Mouse (Mus musculus) MEL-GATA-1-ER (cell line): ENCODE measurements around the gene Hist4h4.
A peak's percentile ranks its signal among the peaks of the same experiment; 100 is the strongest.
"Not testable (repeated sequence)": the region's sequence is repeated elsewhere in the genome, so short reads cannot be mapped to it uniquely, and the experiment has no call there.

Source experiments
- DNase-seq: peaks from one replicate; pipeline ENCODE4 v3.0.0-alpha.2; 2012; ENCODE audit warnings: low read depth; ENCODE audit errors: extremely low read depth

Gene Hist4h4

DNA sequence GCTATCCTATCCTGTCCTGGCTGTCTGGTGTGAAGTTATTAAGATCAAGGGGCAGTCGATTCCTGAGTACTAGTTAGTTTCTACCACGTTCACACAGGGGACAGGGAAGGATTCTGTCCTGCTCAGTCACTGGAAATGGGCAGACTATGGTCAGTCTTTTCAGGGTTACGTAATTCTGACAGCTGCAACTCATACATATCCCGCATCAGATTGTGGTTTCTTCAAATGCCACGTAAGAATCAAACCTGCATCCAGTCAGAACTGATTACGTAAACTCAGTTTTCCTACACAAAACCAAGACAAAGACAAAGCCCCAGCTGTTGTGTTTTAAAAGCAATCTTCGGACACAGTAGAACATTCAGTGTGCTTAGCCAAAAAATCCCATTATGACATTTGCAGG lies 11.2 kb upstream of the Hist4h4 start:
- no peak for DNase-seq

DNA sequence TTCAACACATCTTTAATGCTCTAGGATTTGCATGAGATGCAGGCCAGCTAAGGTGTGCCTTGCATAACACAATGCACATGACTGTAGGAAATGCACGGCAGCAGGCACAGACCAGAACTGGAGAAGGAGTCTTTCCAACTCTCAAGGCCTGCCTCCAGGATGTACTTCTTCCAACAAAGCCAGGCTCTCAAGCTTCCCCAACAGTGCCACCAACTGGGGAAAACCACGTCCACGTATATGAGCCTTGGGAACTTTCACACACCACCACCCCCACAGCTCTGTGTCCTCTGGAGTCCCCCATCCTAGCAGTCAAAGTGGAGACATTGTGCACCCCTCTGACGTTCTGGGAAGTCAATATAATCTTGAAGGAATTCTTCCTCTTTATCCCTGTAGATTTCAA lies 8.9 kb upstream of the Hist4h4 start:
- DNase-seq = no peak

DNA sequence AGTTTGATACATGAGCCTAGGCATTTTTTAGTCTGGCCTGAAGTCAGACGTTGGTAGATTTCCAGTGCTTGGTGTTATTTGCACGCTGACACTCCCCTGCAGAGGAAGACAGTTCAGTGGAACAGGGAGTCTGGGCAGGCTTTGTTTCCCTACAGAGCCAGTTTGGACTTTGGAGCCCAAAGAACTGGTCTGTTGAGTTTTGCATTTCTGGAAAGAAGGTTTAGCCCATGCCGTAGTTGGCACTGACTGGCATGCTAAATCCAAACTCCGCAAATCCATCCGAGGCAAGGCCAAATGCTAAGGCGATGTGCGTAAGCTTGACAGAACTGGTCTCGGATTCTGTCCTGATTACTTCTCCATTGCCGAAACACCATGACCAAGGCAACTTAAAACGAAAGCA lies 7.0 kb upstream of the Hist4h4 start:
- no peak for DNase-seq

DNA sequence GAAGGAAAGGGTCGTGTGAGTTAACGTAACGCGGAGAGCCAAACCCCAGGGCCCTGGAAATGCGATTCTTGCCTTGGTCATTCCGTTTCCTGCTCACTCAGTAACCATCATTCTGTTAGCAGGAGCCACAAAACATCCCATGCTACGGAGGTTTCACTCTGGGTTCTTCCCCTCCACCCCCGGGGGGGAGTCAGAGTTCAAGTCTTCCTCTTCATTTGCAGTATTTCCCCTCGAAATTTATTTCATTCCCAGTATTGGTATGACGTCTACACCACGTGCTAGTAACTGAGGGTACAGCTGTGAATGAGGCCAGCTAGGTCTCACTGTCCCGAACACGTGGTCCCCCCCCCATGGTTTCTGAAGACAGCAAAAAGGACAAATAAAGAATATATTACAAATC lies 5.5 kb upstream of the Hist4h4 start:
- DNase-seq = no peak

DNA sequence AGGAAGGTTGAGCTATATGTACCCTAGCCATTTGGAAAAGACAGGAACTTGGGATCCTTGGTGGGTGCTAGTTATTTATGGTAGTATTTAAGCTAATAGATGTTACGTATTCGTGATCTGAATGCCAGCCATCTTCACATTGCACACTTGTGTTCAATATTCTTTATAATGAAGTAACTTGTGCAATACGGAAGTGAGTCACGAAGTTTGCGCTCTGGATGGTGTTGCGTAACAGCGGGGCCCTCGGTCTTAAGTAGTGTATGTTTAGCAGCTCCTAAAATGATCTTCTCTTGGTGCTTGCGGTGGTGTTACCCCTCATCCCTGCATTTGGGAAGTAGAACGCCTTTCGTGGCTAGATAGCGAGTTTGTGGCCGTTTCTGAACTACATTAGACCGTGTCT lies 4.9 kb upstream of the Hist4h4 start:
- DNase-seq = peak; percentile 83

DNA sequence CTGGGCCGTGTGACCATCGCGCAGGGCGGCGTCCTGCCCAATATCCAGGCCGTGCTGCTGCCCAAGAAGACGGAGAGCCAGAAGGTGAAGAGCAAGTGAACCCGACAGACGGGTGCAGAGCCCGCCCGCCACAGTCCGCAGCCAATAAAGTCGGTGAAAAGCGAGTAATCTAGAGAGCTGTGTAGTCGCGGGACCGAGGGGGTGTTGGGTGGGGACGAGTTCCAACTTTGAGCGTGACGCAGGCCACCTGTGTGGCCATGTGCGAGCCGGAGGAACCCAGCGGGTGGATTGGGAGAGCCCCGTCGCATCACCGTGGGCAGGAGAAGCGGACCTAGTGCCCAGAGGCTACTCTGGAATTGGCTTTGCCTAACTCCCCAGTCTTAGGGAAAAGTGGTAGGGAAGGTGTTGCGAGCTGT lies 4.4 kb upstream of the Hist4h4 start:
- no peak for DNase-seq

DNA sequence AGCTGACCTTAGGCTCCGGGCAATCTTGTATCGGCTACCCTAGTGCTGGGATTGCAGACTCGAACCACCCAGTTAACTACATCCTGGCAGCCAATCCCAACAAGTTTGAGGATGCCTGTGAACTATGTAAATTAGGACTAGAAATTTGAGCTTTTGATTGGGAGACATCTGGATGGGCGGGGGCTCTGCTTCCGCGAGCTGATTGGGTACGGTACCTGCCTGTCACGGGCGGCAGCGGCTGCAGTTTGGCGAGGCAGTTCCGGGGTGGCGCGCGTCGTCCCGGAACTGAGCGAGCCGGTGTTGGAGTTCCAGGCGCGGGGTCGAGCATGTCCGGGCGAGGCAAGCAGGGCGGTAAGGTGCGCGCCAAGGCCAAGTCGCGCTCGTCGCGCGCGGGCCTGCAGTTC lies 3.8 kb upstream of the Hist4h4 start, which contains the start of gene H2afj:
TSS of gene H2afj (plus strand) at position 231 of the 404 bp plus-strand sequence.
- peak; percentile 95 for DNase-seq

DNA sequence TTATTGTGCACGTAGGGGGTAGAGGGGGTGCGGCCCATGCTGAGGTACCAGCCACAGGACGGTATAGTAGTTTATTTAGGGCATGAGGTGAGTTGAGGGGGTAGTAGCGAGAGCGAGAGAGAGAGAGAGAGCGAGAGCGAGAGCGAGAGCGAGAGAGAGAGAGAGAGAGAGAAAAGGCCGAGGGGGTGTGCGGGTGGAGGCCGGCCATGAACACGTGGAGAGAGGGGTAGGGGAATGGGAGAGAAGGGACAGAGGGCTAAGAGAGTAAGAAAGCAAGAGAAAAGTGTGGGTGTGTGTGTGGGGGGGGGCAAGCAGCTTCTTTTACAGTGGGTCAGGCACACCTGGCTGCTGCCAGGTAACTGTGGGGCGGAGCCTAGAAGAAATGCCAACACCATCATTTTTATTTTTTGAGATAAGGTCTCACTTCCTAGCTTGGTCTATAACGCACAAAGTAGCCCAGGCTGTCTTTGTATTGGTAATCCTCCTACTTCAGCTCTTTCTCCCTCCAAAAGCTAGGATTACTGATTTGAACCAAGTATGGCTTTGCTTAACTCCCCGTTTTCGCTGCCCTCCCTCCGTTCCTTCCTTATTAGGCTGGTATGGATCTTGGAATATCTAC lies 3.3 kb upstream of the Hist4h4 start:
- DNase-seq = no peak

DNA sequence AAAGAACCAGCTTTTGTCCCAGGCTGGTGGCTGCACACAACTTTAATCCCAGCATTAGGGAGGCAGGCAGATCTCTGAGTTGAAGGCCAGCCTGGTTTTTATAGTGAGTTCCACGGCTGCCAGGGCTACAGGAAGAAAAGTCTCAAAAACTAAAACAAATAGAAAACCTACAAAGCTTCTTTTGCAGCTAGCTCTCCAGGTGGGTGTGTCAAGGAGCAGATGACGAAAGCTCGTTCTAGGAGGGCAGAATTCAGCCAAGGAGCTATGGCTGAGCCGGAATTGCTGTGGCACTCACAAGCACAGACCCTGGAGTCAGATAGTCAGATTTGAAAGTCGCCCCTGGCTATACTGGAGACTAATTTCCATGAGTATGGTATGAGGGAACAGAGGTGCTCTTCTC lies 2.6 kb upstream of the Hist4h4 start:
- no peak for DNase-seq

DNA sequence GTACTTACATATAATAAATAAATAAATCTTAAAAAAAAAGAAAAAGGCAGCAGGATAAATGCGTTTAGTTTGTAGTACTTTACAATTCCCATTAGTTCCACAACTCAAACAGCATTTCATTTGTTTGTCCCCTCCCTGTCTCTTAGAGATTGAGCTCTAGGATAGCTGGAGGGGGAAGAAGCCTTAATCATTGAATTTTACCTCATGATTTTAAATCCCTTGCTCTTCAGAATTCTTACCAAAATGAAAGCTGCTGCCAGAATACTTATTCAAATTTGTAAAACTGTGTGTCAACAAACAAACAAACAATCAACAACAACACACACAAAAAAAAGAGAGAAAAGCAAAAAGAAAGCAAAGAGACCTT lies 1.2 kb upstream of the Hist4h4 start:
- no peak for DNase-seq

DNA sequence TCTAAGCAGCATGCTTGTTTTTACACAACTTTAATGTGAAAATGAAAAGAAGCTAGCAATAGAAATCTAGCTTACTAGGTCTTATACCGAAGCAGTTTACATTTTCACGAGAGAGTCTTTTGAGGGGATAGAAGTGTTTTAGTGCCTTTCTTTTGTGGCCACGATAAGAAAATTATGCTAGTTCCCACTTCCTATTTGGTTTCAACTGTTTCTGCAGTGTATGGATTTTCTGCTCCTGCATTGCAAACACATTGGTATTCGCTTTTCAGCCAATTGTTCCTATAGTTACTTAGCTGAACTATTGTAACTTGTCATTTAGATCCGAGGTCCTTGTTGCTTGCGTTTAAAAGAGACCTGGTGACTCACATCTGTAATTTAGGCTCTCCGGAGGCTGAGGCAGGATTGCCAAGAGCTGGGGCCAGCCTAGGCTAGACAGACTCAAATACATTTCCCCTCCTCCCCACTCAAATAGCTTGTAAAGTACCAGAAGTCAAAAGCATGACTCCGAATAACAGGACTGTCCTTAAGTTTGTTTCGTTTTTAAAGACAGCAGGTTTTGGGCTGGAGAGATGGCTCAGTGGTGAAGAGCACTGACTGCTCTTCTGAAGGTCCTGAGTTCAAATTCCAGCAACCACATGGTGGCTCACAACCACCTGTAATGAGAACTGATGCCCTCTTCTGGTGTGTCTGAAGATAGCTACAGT lies 642 bp upstream of the Hist4h4 start:
- DNase-seq = peak; percentile 79

DNA sequence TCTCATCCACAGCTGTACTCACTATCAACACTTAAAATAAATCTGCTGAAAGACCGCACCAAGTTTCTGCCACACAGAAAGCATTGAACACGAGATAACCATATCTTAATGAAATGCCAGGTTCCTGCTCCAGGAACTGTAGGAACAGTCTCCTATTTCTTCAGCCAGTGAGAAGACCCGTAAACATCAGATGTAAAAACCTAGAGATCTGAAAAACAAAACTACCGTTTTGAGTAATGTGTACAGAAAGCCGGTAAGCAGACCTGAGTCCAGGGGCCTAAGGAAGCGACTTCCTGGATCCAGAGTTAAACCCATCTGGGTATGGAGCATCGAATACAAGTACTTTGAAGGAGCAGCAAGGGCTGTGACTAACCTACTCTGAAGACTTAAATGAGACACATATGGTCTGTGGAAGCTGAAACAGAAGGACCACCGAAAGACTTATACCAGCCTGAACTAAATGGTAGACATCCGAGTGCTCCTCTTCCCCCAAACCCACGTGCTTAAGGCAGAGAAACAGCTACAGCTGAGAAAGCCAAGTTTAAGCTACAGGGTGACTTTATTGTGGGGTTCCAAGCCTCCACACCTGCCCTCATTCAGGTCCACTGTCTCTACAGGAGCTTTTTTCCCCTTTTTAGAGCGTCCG lies 999 bp downstream of the Hist4h4 start:
- peak; percentile 53 for DNase-seq

DNA sequence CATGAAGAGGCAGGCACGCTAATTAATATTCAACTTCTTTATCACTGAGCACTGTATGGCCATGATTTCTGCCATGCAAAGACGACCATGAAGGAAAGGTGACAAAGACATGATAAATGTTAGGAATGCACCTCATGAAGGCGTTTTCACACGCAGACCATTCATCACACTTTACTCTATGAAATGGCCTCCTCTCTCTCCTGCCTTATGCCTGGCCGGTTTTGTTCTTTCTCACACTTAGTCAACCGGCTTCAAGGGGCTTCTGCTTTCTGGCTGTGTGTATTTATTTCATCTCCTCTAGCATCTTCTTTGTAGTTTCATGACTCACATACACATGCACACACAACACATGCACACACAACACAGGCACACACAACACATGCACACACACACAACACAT lies 2.9 kb downstream of the Hist4h4 start:
- DNase-seq = no peak

DNA sequence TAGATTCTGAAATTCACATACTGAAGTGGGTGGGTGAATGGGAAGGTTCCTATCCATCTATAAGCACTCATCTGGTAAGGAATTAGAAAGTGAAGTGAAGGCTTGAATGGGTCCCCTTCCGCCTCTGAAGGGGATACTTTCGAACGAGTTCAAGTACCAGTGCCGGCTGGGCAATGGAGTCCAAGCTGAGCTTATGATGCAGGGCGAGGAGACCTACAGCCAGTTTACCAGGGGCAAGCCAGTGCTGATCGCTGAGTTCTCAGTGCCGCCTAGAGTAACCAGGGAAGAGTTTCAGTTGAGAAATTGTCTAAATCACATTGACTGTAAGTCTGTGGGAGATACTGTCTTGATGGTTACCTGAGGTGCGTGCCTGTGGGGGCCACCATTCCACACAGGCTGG lies 3.5 kb downstream of the Hist4h4 start:
- DNase-seq = no peak

DNA sequence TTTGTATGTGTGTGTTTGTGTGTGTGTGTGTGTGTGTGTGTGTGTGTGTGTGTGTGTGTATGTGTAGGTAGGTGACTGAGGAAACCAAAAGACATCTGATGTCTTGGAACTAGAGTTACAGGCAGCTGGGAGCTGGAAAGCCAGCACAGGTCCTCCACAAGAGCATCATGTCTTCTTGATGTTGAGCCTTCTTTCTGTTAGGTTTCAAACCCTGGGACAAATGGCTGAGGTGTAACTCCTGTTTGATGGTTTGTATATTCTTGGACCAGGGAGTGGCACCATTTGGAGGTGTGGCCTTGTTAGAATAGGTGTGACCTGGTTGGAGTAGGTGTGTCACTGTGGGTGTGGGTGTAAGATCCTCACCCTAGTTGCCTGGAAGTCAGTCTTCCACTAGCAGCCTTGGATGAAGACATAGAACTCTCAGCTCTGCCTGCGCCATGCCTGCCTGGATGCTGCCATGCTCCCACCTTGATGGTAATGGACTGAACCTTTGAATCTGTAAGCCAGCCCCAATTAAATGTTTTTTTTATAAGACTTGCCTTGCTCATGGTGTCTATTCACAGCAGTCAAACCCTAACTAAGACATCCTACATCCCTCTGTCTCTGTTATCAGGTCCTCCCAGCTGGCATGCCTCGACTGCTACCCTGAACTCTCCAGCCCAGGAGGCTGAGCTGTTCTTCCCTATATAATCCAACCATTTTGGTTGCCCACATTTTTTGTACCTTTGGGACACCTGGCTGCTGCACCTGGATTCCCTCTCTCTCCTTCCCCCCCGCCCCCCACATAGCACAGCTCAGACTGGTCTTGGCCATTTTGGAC lies 6.1 kb downstream of the Hist4h4 start:
- DNase-seq = not testable (repeated sequence)

DNA sequence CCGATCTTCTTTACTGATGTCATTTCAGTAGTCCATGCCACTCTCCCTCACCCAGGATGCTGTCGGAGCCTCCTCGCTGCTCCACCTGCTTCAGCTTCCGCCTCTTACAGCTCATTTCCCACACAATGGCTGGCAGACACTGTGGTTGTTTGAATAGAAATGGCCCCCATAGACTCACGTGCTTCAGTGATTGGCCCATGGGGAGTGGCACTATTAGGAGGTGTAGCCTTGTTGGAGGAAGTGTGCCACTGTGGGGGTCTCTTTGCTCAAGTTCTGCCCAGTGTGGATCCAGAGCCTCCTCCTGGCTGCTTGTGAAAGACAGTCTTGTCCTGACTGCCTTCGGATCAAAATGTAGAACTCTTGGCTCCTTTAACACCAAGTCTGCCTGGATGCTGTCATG lies 8.4 kb downstream of the Hist4h4 start:
- DNase-seq = no peak

DNA sequence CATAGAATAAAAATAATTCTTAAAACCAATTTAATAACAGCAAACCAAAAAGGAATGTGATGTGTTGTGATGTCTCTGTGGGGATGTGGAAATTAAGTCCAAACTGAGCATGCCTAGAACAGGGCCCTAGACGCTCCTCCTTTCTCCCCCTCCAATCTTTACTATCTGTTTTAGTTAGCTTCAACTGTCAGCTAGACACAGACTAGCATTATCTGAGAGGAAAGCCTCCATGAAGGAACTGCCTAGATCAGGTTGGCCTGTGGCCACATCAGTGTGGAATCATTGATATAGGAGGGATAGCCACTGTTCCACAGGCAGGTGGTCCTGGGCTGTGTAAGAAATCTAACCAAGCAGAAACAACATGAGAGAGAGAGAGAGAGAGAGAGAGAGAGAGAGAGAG lies 9.1 kb downstream of the Hist4h4 start:
- DNase-seq = no peak

DNA sequence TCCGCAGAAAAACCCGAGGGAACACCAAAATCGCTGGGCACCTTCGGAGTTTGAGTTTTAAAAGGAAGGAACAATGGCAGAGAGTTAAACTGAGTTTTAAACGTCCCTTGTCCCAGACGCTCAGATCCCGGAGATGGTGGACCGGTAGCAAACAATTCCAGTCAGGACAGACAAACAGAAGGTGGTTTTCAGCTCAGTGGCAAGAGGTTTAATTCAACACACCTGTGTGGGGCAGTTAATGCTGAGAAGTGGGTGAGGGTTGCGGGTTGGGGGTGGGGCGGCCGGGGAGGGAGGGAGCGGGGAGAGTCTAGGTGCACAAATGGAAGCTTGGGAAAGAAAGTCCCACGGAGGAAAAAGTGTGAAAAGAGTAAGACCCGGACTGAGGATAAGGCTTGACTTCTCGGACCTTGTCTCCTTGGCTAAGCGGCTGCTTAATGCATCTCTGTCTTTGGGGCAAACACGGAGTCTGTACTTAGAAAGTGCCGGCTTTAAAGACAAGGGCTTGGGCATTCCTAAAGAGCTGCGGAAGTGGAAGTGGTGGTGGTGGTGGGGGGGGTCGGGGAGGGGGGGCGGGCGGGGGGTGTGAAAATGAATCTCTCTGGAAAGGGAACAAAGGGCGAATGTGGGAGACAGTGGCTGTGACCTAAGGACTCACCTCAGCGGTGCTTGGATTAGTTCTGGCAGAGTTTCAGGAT lies 10.2 kb downstream of the Hist4h4 start:
- DNase-seq = no peak

DNA sequence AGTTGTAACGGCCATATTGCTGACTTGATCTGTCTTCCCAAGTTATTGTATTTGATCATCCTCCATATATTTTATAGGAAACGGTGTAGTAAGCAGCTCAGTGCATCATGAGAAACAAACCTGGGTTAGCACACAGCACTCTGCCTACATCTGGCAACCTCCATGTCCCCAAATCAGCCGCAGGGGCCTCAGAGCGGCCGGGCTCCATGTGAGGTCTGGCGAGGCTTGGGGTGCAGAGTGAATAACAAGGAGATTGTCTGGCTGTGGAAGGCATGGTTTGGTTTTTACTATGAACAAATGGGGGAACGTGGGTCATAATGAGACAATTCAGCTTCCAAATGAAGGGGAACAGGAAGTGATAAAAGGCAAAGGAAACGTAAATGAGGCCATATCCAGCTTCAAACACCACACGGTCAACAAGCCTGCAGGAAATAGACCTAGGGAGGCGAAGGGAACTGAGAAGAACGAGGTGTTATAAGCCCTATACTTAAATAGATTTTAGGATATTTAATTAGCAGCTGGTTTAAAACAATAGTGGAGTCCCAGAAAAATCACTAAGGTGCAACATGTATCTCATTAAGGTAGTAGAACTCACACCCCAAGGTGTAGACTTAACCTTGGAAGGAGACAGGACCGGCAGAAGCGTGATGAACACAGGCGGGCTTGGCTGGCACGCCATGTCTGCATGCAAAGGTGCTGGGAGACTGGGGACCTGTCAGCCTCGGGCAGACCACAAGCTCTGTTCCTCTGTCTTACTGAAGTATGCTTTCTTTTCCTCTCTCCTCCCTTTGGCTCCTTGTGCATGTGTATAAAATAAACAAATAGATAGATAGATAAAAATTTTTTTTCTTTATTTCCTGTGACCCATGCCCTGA lies 11.1 kb downstream of the Hist4h4 start:
- no peak for DNase-seq

DNA sequence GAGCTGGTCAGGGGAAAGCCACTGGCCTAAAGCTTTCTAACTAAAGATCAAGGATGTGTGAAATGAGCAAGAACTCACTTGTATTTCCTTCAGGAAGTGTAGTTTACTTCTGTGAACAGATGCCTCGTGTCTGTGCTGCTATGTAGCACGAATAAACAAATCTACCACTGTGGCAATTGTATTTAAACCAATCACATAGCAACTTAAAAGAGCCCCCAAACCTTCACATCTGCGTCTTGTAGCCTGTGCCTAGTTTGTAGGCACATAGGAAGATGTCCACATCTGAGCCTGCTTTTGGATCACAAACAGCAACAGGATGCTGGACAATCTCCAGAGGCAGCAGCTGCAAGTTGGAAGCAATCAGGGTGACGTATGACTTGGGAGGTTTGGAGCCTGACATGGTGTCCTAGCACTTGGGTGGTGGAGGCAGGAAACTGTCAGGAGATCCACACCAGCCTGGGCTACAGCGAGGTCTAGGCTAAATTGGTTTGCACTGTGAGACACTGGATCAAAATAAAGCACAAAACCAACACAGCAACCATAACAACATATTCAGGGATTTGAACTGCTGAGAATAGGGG lies 14.7 kb downstream of the Hist4h4 start:
- no peak for DNase-seq
